Mouse (Mus musculus) forebrain, embryonic 16.5 days (tissue): ENCODE results near the gene Plekho2. TPM values are rescaled to one million over a fixed set of nuclear protein-coding genes. Genes with fewer than 3 reads are reported as not detected.

Source experiments
- ATAC-seq: fragments of 200-750 bp; cut with Nextera tagmentation; 2 replicates; pipeline ENCODE4 v1.8.0; 2017; ENCODE audit warnings: mild to moderate bottlenecking, moderate library complexity
- H3K27ac ChIP-seq: fragments of 300-500 bp; sonication (generic); 2 replicates; pipeline ENCODE4 v1.5.1; 2014; ENCODE audit warnings: low read length, control low read depth
- H3K27me3 ChIP-seq: fragments of 300-500 bp; sonication (generic); replicated peaks from 2 replicates; pipeline ENCODE4 v1.6.1; 2014; ENCODE audit warnings: low read length; ENCODE audit not compliant: control insufficient read depth, insufficient read depth
- H3K36me3 ChIP-seq: fragments of 300-500 bp; sonication (generic); 2 replicates; pipeline ENCODE4 v1.6.1; 2014; ENCODE audit not compliant: control insufficient read depth, insufficient read depth
- H3K4me1 ChIP-seq: fragments of 300-500 bp; sonication (generic); replicated peaks from 2 replicates; pipeline ENCODE4 v1.6.1; 2014; ENCODE audit warnings: low read length; ENCODE audit not compliant: control insufficient read depth, insufficient read depth
- H3K4me2 ChIP-seq: fragments of 300-500 bp; sonication (generic); 2 replicates; pipeline ENCODE4 v1.6.1; 2014; ENCODE audit warnings: mild to moderate bottlenecking, low read length, control low read depth
- H3K4me3 ChIP-seq: fragments of 300-500 bp; sonication (generic); replicated peaks from 2 replicates; pipeline ENCODE4 v1.5.1; 2014; ENCODE audit warnings: mild to moderate bottlenecking, low read length, control low read depth
- H3K9ac ChIP-seq: fragments of 300-500 bp; sonication (generic); replicated peaks from 2 replicates; pipeline ENCODE4 v1.6.1; 2014; ENCODE audit warnings: low read depth, low read length, control low read depth
- H3K9me3 ChIP-seq: fragments of 300-500 bp; sonication (generic); 2 replicates; pipeline ENCODE4 v1.6.1; 2016; ENCODE audit warnings: low read length; ENCODE audit not compliant: control insufficient read depth
- WGBS: fragments of 180-500 bp; shearing (Covaris S2); extraction: QIAGEN DNeasy Blood & Tissue Kit; methylation state at CpG from one replicate; pipeline ENCODE4 v1.1.7; 2014; 5-methylcytosine and 5-hydroxymethylcytosine counted together
- polyA plus RNA-seq: library from polyadenylated mRNA; unstranded; fragments of >200 nt; fragmentation: Nextera tagmentation; extraction: Ambion mirVana; gene quantifications from 2 replicates; pipeline ENCODE4 v1.2.1, GENCODE M21; 2015

Gene Plekho2
- polyA plus RNA-seq, 1 experiment from 2014 or later = 4.7 TPM

DNA sequence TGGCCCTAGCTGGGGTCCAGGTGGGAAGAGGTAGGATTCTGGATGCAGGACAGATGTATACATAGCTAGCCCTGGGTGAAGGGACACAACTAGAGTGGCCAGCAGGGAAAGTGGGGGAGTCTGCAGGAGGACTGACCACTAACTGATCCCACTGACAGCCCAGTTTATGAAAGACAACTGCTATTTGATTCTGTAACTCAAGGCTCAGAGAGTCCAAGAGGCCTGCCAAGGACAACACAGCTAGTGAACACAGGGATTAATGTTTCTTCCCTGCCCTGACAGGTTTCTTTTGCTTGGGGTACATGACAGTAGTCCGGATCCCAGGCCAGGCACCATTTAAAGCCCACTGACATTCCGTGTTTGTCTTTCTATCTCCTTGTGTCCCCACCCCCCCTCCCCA, 27.3 kb upstream of the Plekho2 start:
- Histone ChIP-seq H3K27me3 (no peaks in the 10 kb centered on the region), H3K4me2 (no peak overlapping the region), H3K4me1 (0 out of 2 replicates have a peak, but pooled peaks cover 3% of the 10 kb centered on the region), H3K9me3 (no peaks in the 10 kb centered on the region), H3K9ac (no peak overlapping the region), H3K36me3 (no peaks in the 10 kb centered on the region), H3K27ac (no peak overlapping the region), H3K4me3 (no peak overlapping the region)
- no peak for ATAC-seq
- 46% methylated on average over 2 of the region's 2 CpGs for WGBS

DNA sequence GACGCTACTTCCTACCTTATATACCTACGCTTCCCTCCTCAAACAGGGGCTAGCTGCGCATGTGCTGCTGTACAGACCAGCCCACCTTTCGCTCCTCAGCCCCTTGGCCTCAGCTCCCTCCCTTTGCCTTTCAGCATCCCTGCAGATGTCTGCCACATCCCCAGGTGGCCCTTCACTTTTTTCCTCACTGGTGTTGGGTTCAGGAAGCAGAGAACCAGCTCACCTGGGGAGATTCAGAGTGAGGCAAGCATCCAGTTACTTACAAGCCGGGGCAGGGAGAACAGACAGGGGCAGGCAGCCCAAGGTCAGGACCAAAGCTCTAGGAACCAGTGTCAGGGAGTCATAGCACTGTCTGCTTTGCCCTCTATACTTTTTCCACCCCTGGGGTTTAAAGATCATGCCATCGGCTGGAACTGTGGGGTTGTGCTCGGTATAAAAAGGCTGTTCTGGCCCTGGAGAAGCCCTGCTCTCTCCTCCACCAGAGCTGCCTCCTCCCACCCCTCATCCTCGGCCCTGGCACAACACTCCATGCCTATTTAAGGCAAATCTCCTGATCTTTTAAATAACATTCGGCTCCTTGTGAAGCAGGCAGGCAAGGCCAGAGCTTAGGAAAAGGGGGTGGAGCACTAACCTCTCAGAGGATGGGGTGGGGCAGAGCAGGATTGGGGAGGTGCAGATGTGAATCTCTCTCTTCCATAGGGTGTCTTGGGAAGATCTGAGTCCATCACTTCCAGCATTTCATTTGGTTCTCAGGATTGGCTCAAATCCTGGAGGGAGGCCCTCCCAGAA, 26.7 kb upstream of the Plekho2 start:
- no peak for ATAC-seq
- no peaks in the 10 kb centered on the region for H3K9me3 ChIP-seq
- H3K36me3 ChIP-seq = no peaks in the 10 kb centered on the region
- no peak overlapping the region for H3K9ac ChIP-seq
- no peak overlapping the region for H3K27ac ChIP-seq
- WGBS = 37% methylated on average over 9 of the region's 9 CpGs
- H3K4me3 ChIP-seq = no peak overlapping the region
- H3K4me1 ChIP-seq = 0 out of 2 replicates have a peak, but pooled peaks cover 3% of the 10 kb centered on the region
- H3K4me2 ChIP-seq = no peak overlapping the region
- no peaks in the 10 kb centered on the region for H3K27me3 ChIP-seq

DNA sequence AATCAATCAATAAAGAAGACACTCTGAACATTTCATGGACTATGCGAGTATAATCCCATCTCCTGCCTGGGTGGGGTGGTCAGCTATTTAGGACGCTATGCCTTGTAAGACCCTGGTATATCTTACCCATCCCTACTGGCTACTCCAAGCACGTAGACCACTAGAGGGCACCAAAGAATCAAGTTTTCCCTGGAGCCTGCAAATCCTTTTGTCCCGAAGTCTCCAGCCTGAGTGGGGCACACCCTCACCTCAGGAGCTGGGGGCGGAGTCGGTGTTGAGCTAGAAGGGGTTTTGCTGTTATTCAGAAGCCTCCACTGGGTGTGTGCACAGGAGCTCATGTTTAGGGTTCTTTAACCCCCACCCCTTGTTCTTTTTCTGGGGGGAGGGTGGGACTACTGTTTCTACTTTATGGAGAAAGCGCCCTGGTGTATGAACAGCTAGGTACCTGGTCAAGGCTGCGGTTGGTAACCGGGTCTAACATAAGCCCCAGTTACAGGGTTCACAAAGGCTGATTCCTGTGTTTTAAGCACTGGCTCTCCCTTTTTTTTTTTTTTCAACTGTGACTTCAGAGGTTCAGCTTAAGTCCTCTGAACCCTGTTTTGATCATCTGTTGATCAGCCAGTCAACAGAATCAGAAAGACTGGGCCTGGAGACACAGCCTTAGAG, 25.8 kb upstream of the Plekho2 start:
- peak; percentile 87 for ATAC-seq
- H3K9me3 ChIP-seq = no peaks in the 10 kb centered on the region
- H3K4me1 ChIP-seq = 0 out of 2 replicates have a peak, but pooled peaks cover 3% of the 10 kb centered on the region
- no peaks in the 10 kb centered on the region for H3K36me3 ChIP-seq
- no peak overlapping the region for H3K27ac ChIP-seq
- peak overlapping the region; percentile 59 for H3K9ac ChIP-seq
- 6% methylated on average over 9 of the region's 9 CpGs for WGBS
- no peaks in the 10 kb centered on the region for H3K27me3 ChIP-seq
- peak overlapping the region; percentile 30 for H3K4me3 ChIP-seq
- peak overlapping the region; percentile 54 for H3K4me2 ChIP-seq

DNA sequence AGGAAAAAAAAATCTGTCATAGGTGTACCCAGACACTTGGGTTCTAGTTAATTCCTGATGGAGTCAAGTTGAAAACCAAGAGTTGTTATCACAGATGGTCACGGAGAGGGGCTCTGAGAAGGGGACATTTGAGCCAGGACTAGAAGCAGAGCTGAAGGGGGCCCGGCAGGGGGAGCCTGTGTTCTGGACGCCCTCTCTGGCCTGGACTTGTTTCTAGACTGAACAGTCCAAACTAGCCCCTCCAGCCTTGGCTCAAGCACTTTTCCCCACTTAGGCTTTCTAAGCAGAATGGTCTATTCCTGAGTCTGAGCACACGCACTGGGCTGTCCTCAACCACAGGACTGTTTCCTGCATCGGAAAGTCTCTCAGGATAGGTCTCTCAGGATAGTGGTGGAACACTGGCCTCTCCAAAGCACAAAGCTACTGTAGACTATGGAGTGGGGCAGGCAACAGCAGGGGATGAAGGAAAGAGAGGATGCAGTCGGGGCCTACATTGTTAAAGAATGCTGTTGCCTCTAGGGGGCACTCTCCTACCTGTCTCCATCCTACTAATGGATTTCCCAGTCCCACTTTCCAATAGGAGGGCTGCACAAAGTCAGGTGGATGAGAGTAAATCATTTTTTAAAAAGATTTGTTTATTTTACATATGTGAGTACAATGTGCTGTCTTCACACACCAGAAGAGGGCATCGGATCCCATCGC, 23.7 kb upstream of the Plekho2 start:
- Histone ChIP-seq H3K9ac (no peak overlapping the region), H3K4me3 (no peak overlapping the region), H3K27me3 (no peaks in the 10 kb centered on the region), H3K36me3 (no peaks in the 10 kb centered on the region), H3K4me2 (no peak overlapping the region), H3K27ac (no peak overlapping the region), H3K4me1 (0 out of 2 replicates have a peak, but pooled peaks cover 3% of the 10 kb centered on the region), H3K9me3 (no peaks in the 10 kb centered on the region)
- 57% methylated on average over 8 of the region's 8 CpGs for WGBS
- ATAC-seq = no peak

DNA sequence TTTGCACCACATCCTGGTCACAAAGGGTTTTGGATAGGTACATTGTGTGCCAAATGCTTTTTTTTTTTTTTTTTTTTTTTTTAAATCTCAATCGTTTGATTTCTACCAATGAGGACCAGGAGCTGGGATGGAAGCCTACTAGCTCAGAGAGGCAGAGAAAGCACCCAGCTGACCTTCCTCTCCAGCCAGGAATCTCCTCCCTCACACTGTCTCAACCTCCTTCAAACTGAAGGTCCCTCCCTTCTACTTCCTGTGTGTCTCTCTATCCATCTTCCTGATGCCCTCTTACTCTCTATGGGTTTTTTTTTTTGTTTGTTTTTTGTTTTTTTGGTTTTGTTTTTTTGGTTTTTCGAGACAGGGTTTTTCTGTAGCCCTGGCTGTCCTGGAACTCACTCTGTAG, 21.1 kb upstream of the Plekho2 start:
- Histone ChIP-seq H3K27me3 (no peaks in the 10 kb centered on the region), H3K9me3 (no peaks in the 10 kb centered on the region), H3K4me1 (0 out of 2 replicates have a peak, but pooled peaks cover 3% of the 10 kb centered on the region), H3K27ac (no peak overlapping the region), H3K4me3 (no peak overlapping the region), H3K9ac (no peak overlapping the region), H3K4me2 (no peak overlapping the region), H3K36me3 (no peaks in the 10 kb centered on the region)
- ATAC-seq = no peak
- WGBS = 68% methylated on average over 2 of the region's 2 CpGs

DNA sequence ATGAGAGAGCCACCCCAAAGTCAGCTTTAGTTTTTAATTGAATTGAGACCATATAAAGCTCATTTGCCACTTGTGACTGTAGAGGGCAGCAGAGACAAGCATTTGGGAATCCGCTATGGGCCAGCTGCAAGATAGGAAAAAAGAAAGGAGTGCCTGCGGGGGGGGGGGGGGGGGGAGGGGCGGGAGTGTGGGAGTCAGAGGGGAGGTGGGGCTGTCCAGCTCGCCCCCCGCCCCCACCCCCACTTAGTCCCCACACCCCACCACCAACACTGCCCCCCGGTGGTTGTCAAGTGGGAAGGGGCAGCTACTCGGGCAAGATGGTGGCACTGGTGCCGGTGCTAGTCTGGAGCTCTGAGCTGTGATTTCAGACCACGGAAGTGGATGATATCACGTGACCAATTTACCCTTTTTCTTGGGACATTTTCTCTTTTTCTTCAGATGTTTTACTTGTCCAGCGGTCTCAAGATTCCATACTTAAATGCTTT, 19.0 kb upstream of the Plekho2 start:
- Histone ChIP-seq H3K4me1 (no peaks in the 10 kb centered on the region), H3K9me3 (no peaks in the 10 kb centered on the region), H3K4me3 (no peak overlapping the region), H3K9ac (no peak overlapping the region), H3K36me3 (no peaks in the 10 kb centered on the region), H3K27me3 (no peaks in the 10 kb centered on the region), H3K4me2 (no peak overlapping the region), H3K27ac (no peak overlapping the region)
- WGBS = 43% methylated on average over 9 of the region's 11 CpGs
- no peak for ATAC-seq

DNA sequence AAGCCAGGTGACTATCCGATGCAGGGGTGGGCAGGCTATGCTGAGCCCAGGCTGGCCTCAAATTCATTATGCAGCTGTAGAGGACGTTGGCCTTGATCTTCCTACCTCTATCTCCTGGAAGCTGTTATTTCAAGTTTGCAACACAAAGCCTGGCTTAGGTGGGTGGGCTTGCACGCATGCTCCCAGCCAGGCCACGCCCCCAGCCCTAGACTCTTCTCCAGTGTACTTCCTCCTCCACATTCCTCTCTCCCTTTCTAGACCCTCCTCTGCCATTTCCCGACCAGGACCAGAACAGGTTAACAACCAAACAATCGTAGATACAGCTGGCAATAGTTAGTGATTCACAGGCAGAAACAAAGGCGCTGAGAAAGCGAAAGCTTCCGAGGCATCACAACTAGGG, 13.8 kb upstream of the Plekho2 start:
- H3K4me2 ChIP-seq = no peak overlapping the region
- H3K4me1 ChIP-seq = peaks cover 11% of the 10 kb centered on the region
- no peaks in the 10 kb centered on the region for H3K36me3 ChIP-seq
- H3K27me3 ChIP-seq = no peaks in the 10 kb centered on the region
- H3K4me3 ChIP-seq = no peak overlapping the region
- no peak overlapping the region for H3K9ac ChIP-seq
- ATAC-seq = no peak
- H3K27ac ChIP-seq = no peak overlapping the region
- no peaks in the 10 kb centered on the region for H3K9me3 ChIP-seq
- 90% methylated on average over 9 of the region's 9 CpGs for WGBS

DNA sequence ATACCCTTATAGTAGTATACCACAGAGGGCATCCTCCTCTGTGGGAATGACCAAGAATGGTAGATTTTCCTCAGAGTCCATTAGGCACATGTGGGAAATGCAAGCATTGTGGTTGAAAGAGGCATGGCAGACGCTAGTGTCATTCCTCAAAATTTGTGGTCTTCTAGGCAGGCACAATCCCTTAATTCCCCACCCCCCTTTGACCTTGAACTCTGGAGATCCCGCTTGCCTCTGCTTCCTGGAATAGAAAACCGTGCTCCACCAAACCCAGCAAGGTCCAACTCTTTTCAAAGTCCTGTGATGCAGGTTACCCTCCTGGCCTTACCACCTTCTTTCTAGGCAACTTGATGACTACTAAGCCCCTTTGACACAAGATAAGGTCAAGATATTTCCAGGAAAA, 12.9 kb upstream of the Plekho2 start:
- Histone ChIP-seq H3K36me3 (no peaks in the 10 kb centered on the region), H3K4me1 (peaks cover 19% of the 10 kb centered on the region), H3K4me2 (no peak overlapping the region), H3K4me3 (no peak overlapping the region), H3K9me3 (no peaks in the 10 kb centered on the region), H3K27me3 (no peaks in the 10 kb centered on the region), H3K9ac (no peak overlapping the region), H3K27ac (no peak overlapping the region)
- WGBS = 90% methylated on average over 3 of the region's 3 CpGs
- ATAC-seq = no peak

DNA sequence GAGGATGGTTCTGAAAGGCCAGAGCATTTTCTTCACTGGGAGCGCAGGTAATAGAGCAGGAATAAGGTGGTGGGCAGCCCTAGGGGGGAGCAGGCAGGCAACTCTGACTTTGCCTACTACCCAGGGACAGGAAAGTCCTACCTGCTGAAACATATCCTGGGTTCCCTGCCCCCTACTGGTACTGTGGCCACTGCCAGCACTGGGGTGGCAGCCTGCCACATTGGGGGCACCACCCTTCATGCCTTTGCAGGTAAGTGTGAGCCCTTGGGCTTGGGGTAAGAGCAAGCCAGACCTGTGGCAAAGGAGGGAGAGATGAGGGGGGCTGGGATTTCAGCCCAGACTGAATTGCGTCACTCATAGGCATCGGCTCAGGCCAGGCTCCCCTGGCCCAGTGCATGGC, 9.3 kb upstream of the Plekho2 start:
- no peak for ATAC-seq
- Histone ChIP-seq H3K4me3 (peak overlapping the region; percentile 58), H3K4me2 (peak overlapping the region; percentile 95), H3K9me3 (no peaks in the 10 kb centered on the region), H3K9ac (no peak overlapping the region; the same call in 1 of the 2 replicates), H3K27me3 (no peaks in the 10 kb centered on the region), H3K36me3 (no peaks in the 10 kb centered on the region), H3K27ac (no peak overlapping the region), H3K4me1 (peaks cover 30% of the 10 kb centered on the region)
- 80% methylated on average over 3 of the region's 3 CpGs for WGBS
